Mouse (Mus musculus) Muller cell, postnatal 12 days (primary cell): ENCODE data around the gene Thbs4.
"Not testable (repeated sequence)": the region's sequence is repeated elsewhere in the genome, so short reads cannot be mapped to it uniquely, and the experiment has no call there.

Source experiments
- DNase-seq: peaks from one replicate; pipeline ENCODE4 v3.0.0-alpha.2; 2015; ENCODE audit errors: inconsistent ontology term

Gene Thbs4

DNA sequence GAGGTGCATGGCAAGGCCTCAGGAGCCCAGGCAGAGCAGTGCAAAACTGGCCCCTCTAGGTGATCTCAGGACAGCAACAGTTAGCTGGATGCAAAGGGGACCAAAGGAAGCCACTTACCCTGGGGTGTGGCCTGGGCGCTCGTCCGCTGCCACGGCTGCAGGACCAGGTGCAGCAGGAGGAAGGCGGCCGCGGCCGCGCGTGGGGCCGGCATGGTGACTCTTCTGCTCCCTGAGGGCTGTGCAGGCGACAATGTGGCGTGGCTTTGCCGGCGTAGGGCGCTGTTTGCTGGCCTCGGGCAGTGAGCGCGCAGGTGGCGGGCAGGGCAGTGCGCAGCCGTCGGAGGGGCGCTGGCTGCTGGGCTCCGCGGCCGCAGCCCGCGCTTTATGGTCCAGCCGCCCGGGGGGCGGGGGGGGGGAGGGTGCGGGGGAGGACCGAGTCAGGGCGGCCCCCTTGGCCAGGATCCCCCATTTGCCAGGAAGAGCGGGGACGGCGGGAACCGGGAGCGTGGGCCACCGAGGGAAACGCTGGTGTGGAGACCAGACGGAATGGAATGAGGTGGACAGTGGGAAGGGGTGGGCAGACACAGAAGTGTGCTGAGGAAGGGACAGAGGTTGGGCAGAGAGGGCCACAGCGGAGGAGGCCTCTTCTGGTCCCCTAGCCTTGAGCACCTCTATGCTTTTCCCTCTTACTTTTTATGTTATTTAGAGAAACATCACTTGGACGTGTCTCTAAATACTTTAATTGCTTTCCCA, at the start of gene Thbs4:
Gene Thbs4, minus strand, starts transcription at position 357 of the 753 bp plus-strand sequence.
- DNase-seq: no peak

DNA sequence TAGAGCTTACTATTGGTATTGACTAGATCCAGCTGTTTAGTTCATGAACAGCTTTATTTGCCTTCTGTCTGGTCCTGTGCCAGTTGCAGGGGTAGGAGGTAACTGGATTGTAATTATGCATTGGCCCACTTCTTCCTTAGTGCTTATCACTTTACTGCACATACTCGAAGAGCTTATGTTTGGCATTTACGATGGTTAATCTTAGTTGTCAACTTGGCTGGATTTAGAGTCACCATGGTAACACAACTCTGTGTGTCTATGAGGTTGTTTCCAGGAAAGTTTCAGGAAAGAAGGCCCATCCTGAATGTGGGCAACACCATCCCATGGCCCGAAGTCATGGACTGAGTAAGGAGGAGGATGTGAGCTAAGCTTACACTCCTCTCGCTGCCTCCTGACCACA, 38.5 kb upstream of the Thbs4 start:
- DNase-seq: no peak

DNA sequence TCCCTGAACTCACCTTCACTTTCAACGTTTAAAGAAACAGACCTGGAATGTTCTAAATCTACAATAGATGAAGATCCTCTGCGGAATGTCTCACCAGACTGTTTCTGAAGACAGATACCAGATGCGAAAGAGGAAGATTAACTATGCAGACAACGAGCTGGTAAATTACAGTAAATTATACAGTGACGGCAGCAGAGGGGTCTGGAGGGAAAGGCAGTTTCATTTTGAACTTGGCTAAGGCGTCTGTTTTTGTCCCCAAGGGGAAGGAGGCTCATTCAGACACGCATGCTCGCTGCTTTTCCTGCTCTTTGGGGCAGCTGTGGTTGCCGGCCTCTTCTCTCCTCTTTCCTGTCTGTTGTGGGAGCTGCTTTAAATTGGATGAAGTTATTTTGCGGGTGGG, 34.2 kb upstream of the Thbs4 start:
- no peak for DNase-seq

DNA sequence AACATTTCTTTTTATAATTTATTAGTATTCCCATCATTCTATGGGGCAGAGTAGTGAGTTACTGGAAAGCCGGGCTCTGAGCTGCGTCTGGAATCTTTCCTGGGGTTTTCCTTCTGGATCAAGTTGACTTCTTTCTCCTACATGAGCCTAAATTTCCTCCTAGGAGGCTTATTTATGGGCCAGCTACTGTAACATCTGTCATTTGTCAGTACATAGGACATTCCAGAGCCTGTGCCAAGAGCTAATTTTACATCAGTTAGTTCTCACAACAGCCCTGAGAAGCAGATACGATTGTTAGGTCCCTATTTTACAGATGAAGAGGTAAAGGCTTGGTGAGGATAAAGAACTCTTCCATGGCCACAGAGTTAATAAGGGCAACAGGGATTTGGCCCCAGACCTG, 22.7 kb upstream of the Thbs4 start:
- no peak for DNase-seq

DNA sequence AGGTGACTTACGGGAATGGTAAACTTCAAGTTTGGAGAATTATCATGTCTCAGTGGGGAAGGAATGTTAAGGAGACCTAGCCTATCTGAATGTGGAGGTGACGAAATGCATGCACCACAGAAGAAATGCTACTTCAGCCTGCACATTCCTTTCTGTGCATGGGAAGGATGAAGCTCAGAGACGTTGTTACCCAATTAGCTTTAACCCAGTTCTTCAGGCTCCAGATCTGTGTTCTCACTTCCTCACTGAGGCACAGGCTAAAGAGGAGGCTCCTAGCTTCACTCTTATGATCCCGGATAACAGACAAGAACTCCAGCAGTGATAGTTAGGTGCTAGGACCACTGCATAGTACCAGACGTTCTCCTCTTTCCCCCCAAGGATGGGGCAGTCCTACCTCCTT, 21.7 kb upstream of the Thbs4 start:
- no peak for DNase-seq

DNA sequence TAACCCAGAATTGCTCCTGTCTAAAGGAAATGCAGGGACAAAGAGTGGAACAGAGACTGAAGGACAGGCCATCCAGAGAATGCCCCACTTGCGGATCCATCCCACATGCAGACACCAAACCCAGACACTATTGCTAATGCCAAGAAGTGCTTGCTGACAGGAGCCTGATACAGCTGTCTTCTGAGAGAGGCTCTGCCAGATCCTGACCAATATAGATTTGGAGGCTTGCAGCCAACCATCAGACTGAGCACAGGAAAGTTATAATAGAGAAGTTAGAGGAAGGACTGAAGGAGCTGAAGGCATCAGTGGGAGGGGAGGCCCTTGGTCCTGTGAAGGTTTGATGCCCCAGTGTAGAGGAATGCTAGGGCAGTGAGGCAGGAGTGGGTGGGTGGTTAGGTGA, 16.0 kb upstream of the Thbs4 start:
- not testable (repeated sequence) for DNase-seq

DNA sequence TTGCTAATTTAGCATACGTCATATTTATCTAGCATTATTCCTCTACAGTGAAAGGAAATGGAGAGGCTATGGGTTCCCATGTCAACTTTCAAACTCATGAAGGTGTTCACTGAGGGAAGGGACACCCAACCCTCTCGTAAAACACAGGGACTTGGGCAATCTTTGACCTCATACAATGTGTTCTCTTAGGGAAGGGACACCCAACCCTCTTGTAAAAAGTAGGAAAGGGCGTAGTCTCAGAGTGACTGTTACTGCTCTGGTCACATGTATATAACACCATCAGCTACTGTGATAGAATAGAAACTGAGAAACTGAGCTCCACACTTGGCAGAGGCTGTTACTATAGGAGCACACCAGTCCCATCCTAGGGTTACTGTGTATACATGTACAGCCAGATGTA, 13.2 kb upstream of the Thbs4 start:
- DNase-seq: no peak

DNA sequence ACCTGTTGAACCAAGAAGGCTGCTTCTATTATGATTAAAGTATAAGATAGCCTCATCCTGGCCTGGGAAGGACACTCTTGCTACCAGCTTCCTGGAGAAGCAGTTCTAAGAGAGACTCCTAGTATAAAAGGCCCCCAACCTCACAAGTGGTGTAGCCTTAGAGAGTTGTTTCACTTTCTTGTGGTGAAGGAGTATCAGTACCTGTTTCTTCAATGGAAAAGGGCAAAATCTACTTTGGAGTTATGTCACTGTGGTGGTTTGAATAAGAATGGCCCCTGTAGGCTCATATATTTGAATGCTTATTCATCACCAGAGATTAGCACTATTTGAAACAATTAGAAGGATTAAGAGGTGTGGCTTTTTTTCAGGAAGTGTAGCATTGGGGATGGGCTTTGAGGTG, 12.2 kb upstream of the Thbs4 start:
- DNase-seq: no peak

DNA sequence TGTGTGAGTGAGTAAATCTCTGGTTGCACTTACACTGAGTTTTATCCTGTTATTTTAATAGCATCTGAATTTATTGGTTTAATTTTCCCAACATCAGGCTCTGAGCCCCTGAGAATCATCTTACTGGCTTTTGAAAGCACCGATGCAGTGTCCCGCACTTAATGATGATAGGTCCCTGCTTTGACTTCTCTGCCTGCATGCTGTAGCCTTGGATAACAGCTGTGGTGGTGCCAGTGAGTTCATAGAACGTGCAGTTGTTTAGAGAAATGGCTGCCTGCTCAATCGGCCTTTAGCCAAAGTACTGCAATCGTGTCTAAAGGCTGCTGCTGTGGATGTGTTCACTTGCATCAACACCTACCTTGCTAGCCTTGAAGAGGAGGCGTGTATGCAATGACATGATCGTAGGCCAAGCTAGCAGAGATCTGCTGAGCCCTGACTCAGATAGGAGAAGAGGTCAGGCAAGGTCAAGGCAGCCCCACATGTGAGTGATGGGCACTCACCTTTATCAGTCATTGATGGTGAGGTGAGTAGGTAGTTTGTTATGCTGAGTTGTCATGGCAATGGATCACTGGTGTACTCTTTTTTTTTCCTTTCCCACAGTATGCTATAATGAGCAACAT, 4.8 kb upstream of the Thbs4 start:
- no peak for DNase-seq

DNA sequence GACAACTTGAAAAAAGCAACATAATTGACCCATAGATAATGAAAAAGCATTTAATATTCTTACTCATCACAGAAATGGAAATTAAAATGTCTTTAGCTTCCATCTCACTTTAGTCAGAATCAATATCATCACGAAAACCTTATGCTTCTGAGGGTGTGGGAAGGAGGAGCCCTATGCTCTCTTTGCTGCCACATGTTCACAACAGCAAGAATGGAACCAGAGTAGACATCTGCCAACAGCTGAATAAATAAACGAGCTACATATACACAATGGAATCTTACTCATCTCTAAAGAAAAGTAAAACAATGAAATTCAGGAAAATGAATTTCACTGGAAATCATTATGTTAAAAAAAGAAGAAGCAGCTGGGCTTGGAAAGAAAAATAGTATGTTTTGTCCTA, 4.2 kb upstream of the Thbs4 start:
- DNase-seq: no peak

DNA sequence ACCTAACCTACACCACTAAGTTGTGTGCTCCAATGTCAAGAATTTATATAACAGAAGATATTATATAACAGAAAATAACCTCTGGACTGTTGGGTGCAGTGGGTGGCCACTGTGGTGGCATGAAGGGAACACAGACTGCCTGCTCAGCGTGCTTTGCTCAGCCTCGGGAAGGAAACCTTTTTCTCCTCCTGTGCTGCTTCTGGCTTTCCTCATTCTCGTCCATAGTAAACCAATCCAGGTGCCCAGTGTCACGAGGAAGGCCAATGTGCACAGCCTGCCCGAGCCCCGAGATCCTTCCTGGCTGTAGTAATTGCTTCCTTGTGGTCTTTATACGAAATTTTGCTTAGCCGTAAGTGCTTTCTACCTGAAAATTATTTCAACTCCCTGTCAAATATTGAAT, 982 bp downstream of the Thbs4 start:
- no peak for DNase-seq

DNA sequence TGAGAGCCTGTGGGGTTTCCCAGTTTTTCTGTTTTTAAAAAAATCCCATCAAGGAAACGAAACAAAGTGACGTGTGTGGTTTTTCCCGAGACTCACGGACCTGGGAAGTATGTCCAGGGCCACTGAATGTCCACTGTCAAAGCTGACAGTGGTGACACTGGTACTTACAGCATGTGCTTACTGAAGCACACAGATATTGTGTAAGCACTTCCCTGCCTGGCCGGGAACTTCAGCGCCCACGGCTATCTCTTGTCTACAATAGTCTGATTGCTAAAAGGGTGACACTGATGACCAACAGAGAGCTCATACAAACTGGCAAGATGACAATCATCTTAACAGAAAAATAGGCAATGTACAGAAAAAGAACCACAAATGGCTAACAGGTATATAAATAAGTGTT, 3.1 kb downstream of the Thbs4 start:
- DNase-seq: no peak

DNA sequence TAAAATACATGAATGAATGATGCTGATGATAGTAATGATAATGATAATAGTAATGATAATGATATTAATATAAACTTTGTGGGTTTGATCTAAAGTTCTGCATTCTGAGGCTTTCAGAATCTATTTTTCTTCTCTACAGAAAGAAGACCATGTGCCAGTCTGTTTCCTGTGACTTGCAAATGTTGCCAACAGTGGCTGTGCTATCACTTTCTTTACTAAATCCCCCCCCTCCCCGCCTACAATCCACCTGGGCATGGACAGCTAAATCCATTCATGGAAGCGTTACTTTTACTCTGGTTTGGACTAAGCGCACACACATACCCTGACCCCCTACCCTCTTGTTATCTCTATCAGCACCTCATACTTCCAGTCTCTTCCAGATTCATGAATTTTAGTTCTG, 10.3 kb downstream of the Thbs4 start:
- no peak for DNase-seq

DNA sequence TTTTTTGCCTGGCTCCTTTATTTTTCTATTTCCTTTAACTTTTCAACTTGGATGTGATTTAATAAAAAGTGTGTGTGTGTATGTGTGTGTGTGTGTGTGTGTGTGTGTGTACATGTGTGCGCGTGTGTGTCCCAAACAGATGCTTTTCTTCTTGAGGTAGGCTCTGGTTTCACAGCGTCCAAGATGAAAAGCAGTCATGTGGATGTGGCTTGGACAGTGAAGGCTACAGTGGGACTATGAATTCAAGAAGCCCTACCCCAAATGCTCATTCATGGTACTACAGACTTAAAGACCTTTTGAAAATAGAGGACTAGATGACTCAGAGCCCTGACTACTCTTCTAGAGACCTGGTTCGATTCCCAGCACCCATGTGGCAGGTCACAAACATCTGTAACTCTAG, 11.1 kb downstream of the Thbs4 start:
- DNase-seq: no peak

DNA sequence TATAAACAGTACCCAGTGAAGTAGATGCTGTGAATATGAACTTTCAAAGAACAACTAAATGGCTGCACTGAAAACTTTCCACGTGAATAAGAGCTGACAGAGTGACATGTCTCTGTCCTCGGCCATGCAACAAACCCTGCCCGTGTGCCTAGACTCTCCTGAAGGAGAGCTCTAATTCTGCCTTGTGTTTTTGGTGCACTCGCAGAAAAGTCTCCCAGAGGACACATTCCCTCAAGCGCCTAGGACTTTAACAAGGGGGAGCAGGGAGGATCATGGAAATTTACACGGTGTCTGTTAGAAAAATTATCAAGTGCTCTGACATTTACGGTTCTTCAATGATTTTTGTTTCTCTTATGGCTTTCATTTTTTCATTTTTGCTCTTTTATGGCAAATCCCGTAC, 13.7 kb downstream of the Thbs4 start:
- no peak for DNase-seq

DNA sequence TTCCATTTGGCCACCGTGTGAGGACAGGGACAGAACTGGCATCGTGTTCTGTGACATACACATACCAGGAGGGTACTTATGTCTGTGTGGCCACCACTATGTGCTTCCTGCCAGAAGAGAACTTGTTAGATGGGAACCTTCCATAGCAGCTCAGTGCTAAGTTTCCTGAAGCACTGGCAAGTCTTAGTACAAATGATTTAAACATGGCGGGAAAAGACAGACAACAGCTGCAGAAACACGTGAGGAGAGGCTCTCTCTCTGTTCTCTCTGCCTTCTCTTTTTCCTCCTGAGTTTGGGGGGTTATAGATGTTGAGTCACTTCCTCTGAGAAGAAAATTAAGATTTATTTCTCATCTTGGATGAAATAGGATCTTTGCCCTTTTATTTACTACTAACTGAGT, 14.5 kb downstream of the Thbs4 start:
- DNase-seq: no peak

DNA sequence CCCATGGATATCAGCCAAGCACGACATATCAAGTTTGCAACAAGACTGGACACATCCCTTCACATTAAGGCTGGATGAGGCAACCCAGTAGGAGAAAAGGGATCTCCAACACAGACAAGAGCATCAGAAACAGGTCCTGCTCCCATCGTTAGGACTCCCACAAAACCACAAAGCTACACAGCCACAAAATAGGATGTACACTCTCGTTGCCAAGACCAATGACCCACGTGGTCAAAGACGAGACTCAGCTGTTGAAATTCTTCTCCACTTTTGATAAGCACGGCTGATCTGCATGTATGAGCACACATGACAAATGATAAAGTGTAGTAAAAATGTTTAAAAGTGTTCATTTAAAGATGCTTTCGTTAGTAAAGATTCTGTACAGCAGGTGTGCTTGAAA, 16.0 kb downstream of the Thbs4 start:
- DNase-seq: no peak

DNA sequence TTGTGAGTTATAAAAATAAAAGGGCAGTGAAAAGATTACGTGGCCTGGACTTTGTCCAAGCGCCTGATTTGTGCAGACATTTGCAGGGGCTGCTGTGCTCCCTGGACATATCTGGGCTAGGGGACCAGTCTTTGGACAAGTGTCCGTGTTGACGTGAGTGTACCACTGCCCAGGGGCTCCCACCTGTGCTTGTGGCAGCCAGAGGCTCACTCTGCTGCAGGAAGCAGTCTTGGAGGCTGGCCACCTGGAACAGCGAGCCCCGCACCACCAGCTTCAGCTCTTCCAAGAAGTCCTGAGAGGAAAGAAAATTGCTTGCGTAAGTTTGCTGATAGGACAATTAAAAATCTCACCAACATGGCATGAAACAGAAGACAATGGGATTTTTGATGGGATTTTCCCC, 18.7 kb downstream of the Thbs4 start:
- no peak for DNase-seq

DNA sequence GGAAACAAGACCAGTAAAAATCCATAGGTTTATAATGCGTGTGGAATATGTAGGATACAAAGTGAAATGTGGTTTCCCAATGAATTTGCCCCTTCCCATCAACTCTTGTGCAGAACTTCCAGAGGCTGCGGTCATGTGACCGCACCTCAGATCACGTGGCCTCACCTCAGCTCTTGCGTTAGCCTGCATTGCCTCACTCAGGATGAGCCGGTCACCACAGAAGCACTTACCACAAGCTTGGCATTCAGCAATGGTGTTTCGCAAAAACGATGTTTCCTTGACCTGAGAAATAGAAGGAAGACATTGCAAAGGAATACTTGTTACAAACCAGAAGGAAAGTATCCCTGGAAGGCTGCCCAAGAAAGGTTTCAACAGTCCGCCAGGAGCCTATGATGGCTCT, 19.7 kb downstream of the Thbs4 start:
- DNase-seq: no peak

DNA sequence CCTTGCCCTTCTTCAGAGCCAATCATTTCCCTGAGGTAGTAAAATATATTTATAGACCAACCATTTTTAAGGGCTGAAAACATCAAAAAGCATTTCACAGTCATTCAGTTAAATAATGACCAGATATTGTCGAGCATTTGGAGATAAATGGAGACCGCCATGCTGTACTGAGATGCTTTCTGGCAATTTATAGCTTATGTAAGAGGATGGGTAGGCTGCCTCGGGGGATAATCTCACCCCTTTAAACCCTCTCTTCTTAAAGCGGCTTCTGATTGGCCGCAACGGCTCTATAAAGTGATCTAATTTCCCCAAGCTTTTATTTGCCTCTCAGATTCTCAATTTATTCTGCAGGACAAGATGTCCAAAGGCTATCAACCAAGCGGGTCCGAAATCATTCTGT, 22.1 kb downstream of the Thbs4 start:
- DNase-seq: no peak

DNA sequence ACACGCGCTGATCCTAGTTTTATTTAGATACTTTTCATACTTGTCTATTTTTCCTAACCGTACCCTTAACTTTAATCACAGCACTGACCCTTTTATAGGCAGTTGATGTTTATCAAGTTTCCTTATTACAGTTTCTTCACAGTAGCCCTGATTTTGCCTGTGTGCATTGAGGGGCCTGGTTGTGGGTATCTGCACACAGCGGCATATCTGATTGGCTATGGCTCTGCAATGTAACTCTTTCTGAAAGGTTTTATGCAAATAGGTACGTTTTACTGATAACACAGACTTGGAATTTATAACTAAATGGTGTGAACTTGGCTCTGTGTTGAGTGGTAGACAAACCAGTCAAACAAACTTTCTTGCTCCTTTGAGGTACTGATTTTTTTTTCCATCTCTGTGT, 23.1 kb downstream of the Thbs4 start:
- no peak for DNase-seq

DNA sequence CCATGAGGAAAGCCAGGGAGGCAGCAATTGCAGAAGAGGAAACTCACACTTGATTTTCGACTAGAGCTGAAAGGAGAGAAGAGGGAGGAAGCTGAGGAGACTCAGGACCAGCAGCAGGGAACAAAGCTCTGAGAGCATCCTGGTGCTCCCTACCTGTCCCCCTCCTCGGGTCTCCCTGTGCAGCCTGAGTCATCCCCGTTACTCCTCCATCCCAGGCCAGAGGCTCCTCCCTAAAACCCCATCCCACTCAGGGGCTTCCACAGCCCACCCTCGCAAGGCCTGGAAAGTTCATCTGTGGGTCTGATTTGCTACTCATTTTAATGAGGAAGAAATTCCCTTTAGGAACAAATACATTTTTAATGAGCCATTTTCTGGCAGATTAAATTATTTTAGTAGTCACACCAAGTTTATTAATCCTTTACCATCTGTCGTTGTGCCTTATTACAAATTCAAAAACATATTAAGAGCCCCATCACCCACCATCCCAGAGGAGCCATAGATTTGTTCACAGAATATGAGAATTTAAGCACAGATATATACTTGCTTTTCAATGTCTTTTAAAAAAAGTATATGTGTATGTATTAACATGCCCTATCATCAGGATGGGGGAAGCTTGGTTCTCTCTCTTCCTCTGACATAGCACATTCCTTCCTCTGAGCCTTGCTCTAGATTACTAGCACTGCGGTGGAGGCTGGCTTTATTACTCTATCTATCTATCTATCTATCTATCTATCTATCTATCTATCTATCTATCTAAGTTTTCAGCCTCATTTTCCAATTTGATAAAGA, 29.0 kb downstream of the Thbs4 start:
- DNase-seq: no peak

DNA sequence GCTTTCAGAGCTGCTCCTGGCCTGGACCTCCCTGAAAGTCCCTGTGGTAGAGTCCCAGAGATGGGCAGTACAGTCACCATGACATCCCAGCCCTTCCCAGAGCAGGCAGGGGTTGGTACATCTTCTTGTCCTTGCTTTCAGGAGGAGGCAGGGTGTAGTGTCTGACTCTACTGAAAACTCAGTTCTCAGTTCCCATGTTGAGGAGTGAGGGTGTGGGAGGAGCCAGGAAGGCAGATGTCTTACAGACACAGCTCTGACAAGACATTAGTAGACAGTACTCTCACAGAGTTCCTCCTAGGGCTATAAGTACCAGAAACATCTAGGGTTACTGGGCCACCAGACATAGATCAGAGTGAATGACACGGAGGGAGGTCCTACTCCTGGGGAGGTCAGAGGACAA, 32.3 kb downstream of the Thbs4 start:
- no peak for DNase-seq
